Mouse (Mus musculus): ENCODE measurements at regions not wholly inside any gene's neighbourhood (a gene's known extent, or its start where the extent isn't known, plus 50 kb on each side); places are given as distances from the start of the nearest gene placed in this dataset.
"Not testable (repeated sequence)": the region's sequence is repeated elsewhere in the genome, so short reads cannot be mapped to it uniquely, and the experiment has no call there.

DNA sequence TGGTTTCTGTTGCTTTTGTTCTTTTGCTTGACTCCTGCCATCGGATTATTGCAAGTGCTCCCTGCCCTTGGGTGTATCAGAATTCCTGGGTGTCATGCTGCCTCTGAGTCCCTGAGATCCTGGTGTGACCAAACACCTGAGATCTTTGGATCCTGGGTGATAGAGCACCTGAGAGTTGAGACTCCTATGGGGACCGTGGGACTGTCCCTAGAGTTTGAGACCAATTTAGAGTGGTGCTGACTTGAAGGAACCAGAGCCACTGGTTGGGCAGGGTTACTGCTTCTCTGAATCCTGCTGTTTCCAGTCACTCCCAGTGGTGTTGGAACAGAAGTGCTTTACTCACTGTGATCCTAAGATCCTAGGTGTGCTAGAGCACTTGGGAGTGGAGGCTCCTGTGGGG lies 448.7 kb downstream of the Adam6a start:
- intact Hi-C loops (cut with DNase I), result no loop called here

DNA sequence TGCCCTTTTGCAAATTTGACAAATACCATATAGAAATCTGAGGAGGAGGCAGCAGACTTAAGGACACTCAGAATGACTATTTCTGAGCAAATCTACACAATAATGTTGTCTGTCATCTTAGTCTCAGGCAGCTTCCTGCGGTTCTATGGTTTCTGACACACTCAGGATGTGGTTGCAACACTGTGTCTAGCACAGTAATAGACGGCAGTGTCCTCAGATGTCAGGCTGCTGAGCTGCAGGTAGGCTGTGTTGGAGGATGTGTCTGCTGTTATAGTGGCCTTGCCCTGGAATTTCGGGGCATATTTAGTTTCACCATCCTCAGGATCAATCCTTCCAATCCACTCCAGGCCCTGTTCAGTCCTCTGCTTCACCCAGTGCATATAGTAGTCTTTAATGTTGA lies 450.6 kb downstream of the Adam6a start:
- intact Hi-C loops (cut with DNase I), result not testable (repeated sequence)

More for the DNA sequence above, 448.7 kb downstream of the Adam6a start:
- DNase-seq (ENCODE audit: low spot score in 2 of 2), result no peak

GRCm38 (mm10) chr12:114008491-114008890 lies 464.8 kb downstream of the Adam6a start:
- intact Hi-C loops (cut with DNase I); DNase-seq (ENCODE audit: low spot score in 2 of 2): not testable (repeated sequence)

More for the DNA sequence above, 450.6 kb downstream of the Adam6a start:
- DNase-seq (ENCODE audit: low spot score in 2 of 2), result not testable (repeated sequence)

GRCm38 (mm10) chr12:114009391-114009790 lies 465.7 kb downstream of the Adam6a start:
- no peak for DNase-seq (ENCODE audit: low spot score in 2 of 2)
- intact Hi-C loops (cut with DNase I), result no loop called here

- intact Hi-C loops (cut with DNase I), result loop anchor here (5.0 kb wide), 1 partner anchor 71 kb away; no protein-coding TSS in a partner anchor
- peak in 1 of 2 experiments; percentile 4 for DNase-seq (ENCODE audit: low spot score in 2 of 2)
Observed at GRCm38 (mm10) chr12:114012860-114013259, 469.2 kb downstream of the Adam6a start.

GRCm38 (mm10) chr12:114037011-114037410 lies 493.3 kb downstream of the Adam6a start:
- intact Hi-C loops (cut with DNase I); DNase-seq (ENCODE audit: low spot score in 2 of 2): not testable (repeated sequence)

GRCm38 (mm10) chr12:114047991-114048390 lies 504.3 kb downstream of the Adam6a start:
- intact Hi-C loops (cut with DNase I), result not testable (repeated sequence)

GRCm38 (mm10) chr12:114053341-114053740 lies 509.6 kb downstream of the Adam6a start:
- intact Hi-C loops (cut with DNase I), result loop anchor here (2.0 kb wide), 1 partner anchor 69 kb away; no protein-coding TSS in a partner anchor
- DNase-seq (ENCODE audit: low spot score in 2 of 2), result no peak

More at GRCm38 (mm10) chr12:114047991-114048390, 504.3 kb downstream of the Adam6a start:
- DNase-seq (ENCODE audit: low spot score in 2 of 2), result not testable (repeated sequence)

DNA sequence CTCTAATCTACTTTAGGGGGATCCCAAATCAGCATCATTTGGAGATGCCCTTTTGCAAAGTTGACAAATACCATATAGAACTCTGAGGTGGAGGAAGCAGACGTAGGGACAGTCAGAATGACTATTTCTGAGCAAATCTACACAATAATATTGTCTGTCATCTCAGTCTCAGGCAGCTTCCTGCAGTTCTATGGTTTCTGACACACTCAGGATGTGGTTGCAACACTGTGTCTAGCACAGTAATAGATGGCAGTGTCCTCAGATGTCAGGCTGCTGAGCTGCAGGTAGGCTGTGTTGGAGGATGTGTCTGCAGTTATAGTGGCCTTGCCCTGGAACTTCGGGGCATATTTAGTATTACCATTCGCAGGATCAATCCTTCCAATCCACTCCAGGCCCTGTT lies 515.9 kb downstream of the Adam6a start:
- intact Hi-C loops (cut with DNase I), result no loop called here
- DNase-seq (ENCODE audit: low spot score in 2 of 2), result no peak

GRCm38 (mm10) chr12:114067166-114067565 lies 523.5 kb downstream of the Adam6a start:
- no peak for DNase-seq (ENCODE audit: low spot score in 2 of 2)
- intact Hi-C loops (cut with DNase I), result no loop called here

- DNase-seq (ENCODE audit: low spot score in 2 of 2); intact Hi-C loops (cut with DNase I): not testable (repeated sequence)
Observed at GRCm38 (mm10) chr12:114108731-114109130, 565.0 kb downstream of the Adam6a start.

DNA sequence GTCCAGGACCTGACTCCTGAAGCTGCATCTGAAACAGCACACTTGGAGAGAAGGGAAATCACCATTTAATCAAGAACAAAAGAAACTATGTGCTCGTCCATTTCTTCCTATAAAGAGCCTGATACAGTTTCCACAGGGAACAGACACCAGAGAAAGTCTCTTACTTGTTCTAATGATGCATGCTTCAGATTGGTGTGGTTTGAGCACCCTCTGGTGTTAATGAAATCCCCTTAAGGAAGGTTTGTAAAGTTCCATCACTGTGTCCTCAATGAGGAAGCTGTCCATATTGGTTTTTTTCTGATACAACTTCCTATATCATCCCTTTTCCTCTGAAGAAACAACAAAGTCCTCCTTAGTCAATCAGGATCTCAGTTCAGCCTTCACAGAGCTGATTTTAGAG lies 591.2 kb downstream of the Adam6a start:
- DNase-seq (ENCODE audit: low spot score in 2 of 2), result no peak
- intact Hi-C loops (cut with DNase I), result loop anchor here (5.0 kb wide), 1 partner anchor 43 kb away; no protein-coding TSS in a partner anchor

DNA sequence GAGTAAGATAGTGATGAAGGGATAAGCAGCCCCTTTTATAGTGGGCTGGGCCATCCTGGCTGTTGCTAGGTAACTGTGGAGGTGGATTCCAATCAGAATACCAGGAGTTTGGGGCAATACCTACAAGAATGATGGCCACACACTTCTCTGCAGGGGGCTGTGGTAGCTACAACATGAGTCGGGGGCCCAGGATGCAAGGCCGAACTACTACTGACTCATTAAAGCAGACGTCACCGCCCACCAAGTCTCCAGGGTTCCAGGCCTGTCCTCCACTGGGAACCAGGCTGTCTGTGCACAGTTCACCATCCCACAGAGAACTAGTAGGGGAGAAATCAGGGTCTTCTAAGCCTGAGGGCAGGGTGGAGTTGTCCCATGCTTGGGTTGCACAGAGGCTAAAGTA lies 605.1 kb downstream of the Adam6a start:
- intact Hi-C loops (cut with DNase I), result no loop called here
- DNase-seq (ENCODE audit: low spot score in 2 of 2), result no peak

GRCm38 (mm10) chr12:114172305-114172704 lies 628.6 kb downstream of the Adam6a start:
- DNase-seq (ENCODE audit: low spot score in 2 of 2), result no peak
- intact Hi-C loops (cut with DNase I), result no loop called here

- DNase-seq (ENCODE audit: low spot score in 2 of 2), result no peak
- intact Hi-C loops (cut with DNase I), result no loop called here
Observed at GRCm38 (mm10) chr12:114199521-114199920, 655.8 kb downstream of the Adam6a start.

DNA sequence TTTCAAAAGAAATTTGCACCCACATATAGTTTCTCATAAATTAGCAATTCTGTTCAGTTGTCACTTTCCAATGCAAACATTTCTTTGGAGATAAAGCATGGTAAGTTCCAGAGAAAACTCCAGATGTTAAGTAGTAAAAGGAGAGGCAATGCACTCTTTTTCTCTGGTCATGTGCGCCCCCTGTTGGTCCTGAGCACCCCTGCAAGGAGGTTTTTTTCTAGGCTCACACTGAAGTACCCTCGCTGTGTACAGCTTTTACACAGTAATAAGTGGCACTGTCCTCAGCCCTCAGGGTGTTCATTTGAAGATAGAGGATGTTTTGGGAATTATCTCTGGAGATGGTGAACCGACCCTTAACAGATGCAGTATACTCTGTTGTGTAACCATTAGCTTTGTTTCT lies 678.8 kb downstream of the Adam6a start:
- DNase-seq (ENCODE audit: low spot score in 2 of 2), result no peak
- intact Hi-C loops (cut with DNase I), result no loop called here
